Mouse (Mus musculus) heart, postnatal 0 days (tissue): Measurements from ENCODE around the gene Fiz1. TPM values are rescaled to one million over a fixed set of nuclear protein-coding genes. Genes with fewer than 3 reads are reported as not detected.

ENCODE experiments used
- ATAC-seq: fragments of 200-750 bp; cut with Nextera tagmentation; 2 replicates; pipeline ENCODE4 v1.8.0; 2017; ENCODE audit warnings: low read depth, moderate number of reproducible peaks, moderate library complexity; ENCODE audit not compliant: insufficient read depth
- DNase-seq: peaks from one replicate; pipeline ENCODE4 v3.0.0-alpha.2; 2016; ENCODE audit warnings: low spot score
- H3K27ac ChIP-seq: fragments of 300-500 bp; sonication (generic); 2 replicates; pipeline ENCODE4 v1.5.1; 2014; ENCODE audit warnings: low read depth, mild to moderate bottlenecking
- H3K27me3 ChIP-seq: fragments of 300-500 bp; sonication (generic); 2 replicates; pipeline ENCODE4 v1.6.1; 2014; ENCODE audit warnings: low read length, mixed read lengths; ENCODE audit not compliant: control insufficient read depth, insufficient read depth
- H3K36me3 ChIP-seq: fragments of 300-500 bp; sonication (generic); replicated peaks from 2 replicates; pipeline ENCODE4 v1.6.1; 2014; ENCODE audit warnings: low read length, mixed read lengths; ENCODE audit not compliant: control insufficient read depth, insufficient read depth
- H3K4me1 ChIP-seq: fragments of 300-500 bp; sonication (generic); 2 replicates; pipeline ENCODE4 v1.6.1; 2014; ENCODE audit warnings: antibody characterized with exemption; ENCODE audit not compliant: control insufficient read depth, insufficient read depth
- H3K4me2 ChIP-seq: fragments of 300-500 bp; sonication (generic); 2 replicates; pipeline ENCODE4 v1.6.1; 2014; ENCODE audit warnings: low read depth, mild to moderate bottlenecking, low read length, moderate library complexity
- H3K4me3 ChIP-seq: fragments of 300-500 bp; sonication (generic); 2 replicates; pipeline ENCODE4 v1.5.1; 2014; ENCODE audit warnings: low read depth, low read length
- H3K9ac ChIP-seq: fragments of 300-500 bp; sonication (generic); replicated peaks from 2 replicates; pipeline ENCODE4 v1.6.1; 2014; ENCODE audit warnings: low read depth, low read length, mixed read lengths
- H3K9me3 ChIP-seq: fragments of 300-500 bp; sonication (generic); replicated peaks from 2 replicates; pipeline ENCODE4 v1.6.1; 2016; ENCODE audit warnings: low read length; ENCODE audit not compliant: control insufficient read depth
- CTCF ChIP-seq: IDR thresholded peaks from 2 replicates; pipeline ENCODE4 v1.5.1; 2016; ENCODE audit warnings: antibody characterized with exemption, control low read depth, low read depth
- EP300 ChIP-seq: IDR thresholded peaks from 2 replicates; pipeline ENCODE4 v1.6.1; 2016; ENCODE audit warnings: antibody characterized with exemption, low read depth
- WGBS: fragments of 180-500 bp; shearing (Covaris S2); extraction: QIAGEN DNeasy Blood & Tissue Kit; methylation state at CpG from one replicate; pipeline ENCODE4 v1.1.7; 2014; 5-methylcytosine and 5-hydroxymethylcytosine counted together
- polyA plus RNA-seq: library from polyadenylated mRNA; unstranded; fragments of >200 nt; fragmentation: Nextera tagmentation; extraction: Ambion mirVana; gene quantifications from 2 replicates; pipeline ENCODE4 v1.2.1, GENCODE M21; 2015
- total RNA-seq: library from RNA; depleted of rRNA; stranded (reverse); fragments of >200 nt; gene quantifications from 2 replicates; pipeline ENCODE4 v1.2.3, GENCODE M21; 2014; ENCODE audit warnings: low replicate concordance

Gene Fiz1
- total and polyA plus RNA-seq, 2 experiments from 2014 or later: 14.4 to 37.2 TPM

- peak overlapping the region; percentile 99 for H3K4me2 ChIP-seq
- no peak for TF ChIP-seq EP300
- TF ChIP-seq CTCF: peak; percentile 75
- peak overlapping the region; percentile 89 for H3K9ac ChIP-seq
- DNase-seq (peak; percentile 81), ATAC-seq (no peak)
- WGBS: 3% methylated on average over 27 of the region's 27 CpGs
- H3K9me3 ChIP-seq: no peaks in the 10 kb centered on the region
- H3K27ac ChIP-seq: peak overlapping the region; percentile 100
- H3K36me3 ChIP-seq: no peaks in the 10 kb centered on the region
- H3K27me3 ChIP-seq: peaks cover 32% of the 10 kb centered on the region
- peak overlapping the region; percentile 69 for H3K4me3 ChIP-seq
- peaks cover 21% of the 10 kb centered on the region for H3K4me1 ChIP-seq
Measured at GRCm38 (mm10) chr7:5060239-5060731, 45.8 kb upstream of the Fiz1 start.

GRCm38 (mm10) chr7:5059421-5059820, 44.9 kb upstream of the Fiz1 start:
- no peaks in the 10 kb centered on the region for H3K9me3 ChIP-seq
- H3K27ac ChIP-seq: no peak overlapping the region
- peaks cover 18% of the 10 kb centered on the region for H3K4me1 ChIP-seq
- H3K36me3 ChIP-seq: no peaks in the 10 kb centered on the region
- H3K9ac ChIP-seq: no peak overlapping the region
- WGBS: 87% methylated on average over 12 of the region's 12 CpGs
- H3K4me2 ChIP-seq: no peak overlapping the region
- no peak for ATAC-seq
- peaks cover 41% of the 10 kb centered on the region for H3K27me3 ChIP-seq
- no peak overlapping the region for H3K4me3 ChIP-seq
- DNase-seq: no peak
- no peak for TF ChIP-seq EP300
- TF ChIP-seq CTCF: no peak

GRCm38 (mm10) chr7:5058631-5059030, 44.1 kb upstream of the Fiz1 start:
- Histone ChIP-seq H3K36me3 (no peaks in the 10 kb centered on the region), H3K9ac (no peak overlapping the region), H3K4me2 (no peak overlapping the region), H3K27me3 (peaks cover 49% of the 10 kb centered on the region), H3K4me1 (peaks cover 11% of the 10 kb centered on the region), H3K27ac (no peak overlapping the region), H3K4me3 (no peak overlapping the region), H3K9me3 (no peaks in the 10 kb centered on the region)
- no peak for DNase-seq
- 85% methylated on average over 1 of the region's 1 CpGs for WGBS
- no peak for ATAC-seq
- TF ChIP-seq EP300 (no peak), CTCF (no peak)

- H3K4me3 ChIP-seq: no peak overlapping the region
- H3K27ac ChIP-seq: no peak overlapping the region
- H3K9ac ChIP-seq: no peak overlapping the region
- TF ChIP-seq CTCF (no peak), EP300 (no peak)
- H3K9me3 ChIP-seq: no peaks in the 10 kb centered on the region
- no peak overlapping the region for H3K4me2 ChIP-seq
- peaks cover 8% of the 10 kb centered on the region for H3K4me1 ChIP-seq
- peaks cover 57% of the 10 kb centered on the region for H3K27me3 ChIP-seq
- H3K36me3 ChIP-seq: no peaks in the 10 kb centered on the region
- DNase-seq (no peak), ATAC-seq (no peak)
- 36% methylated on average over 11 of the region's 11 CpGs for WGBS
Measured at GRCm38 (mm10) chr7:5057804-5058203, 43.3 kb upstream of the Fiz1 start.

DNA sequence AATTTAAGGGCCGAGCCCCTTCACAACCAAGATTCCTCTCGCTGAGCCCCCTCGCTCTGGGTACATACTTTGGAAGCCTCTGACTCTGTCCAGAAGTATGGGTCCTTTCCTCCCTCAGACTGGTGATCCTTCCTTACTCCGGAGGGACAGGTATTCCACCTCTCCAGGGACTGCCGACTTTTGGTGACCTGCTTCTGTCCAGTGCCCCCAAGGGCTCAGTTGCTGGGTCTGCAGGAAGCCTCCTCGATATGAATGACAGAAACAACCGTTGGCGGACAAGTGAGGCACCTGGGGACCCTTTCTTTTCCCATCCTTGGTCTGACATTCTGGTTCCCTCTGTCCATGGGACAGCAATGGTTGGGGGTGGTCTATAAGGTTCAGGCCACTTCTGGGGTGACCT, 42.9 kb upstream of the Fiz1 start:
- DNase-seq (no peak), ATAC-seq (no peak)
- H3K9ac ChIP-seq: no peak overlapping the region
- H3K27ac ChIP-seq: no peak overlapping the region
- H3K4me1 ChIP-seq: peaks cover 11% of the 10 kb centered on the region
- H3K4me2 ChIP-seq: no peak overlapping the region
- H3K36me3 ChIP-seq: no peaks in the 10 kb centered on the region
- 32% methylated on average over 8 of the region's 8 CpGs for WGBS
- no peak overlapping the region; the same call in 1 of the 2 replicates for H3K4me3 ChIP-seq
- H3K9me3 ChIP-seq: no peaks in the 10 kb centered on the region
- TF ChIP-seq EP300 (no peak), CTCF (no peak)
- peaks cover 61% of the 10 kb centered on the region for H3K27me3 ChIP-seq

DNA sequence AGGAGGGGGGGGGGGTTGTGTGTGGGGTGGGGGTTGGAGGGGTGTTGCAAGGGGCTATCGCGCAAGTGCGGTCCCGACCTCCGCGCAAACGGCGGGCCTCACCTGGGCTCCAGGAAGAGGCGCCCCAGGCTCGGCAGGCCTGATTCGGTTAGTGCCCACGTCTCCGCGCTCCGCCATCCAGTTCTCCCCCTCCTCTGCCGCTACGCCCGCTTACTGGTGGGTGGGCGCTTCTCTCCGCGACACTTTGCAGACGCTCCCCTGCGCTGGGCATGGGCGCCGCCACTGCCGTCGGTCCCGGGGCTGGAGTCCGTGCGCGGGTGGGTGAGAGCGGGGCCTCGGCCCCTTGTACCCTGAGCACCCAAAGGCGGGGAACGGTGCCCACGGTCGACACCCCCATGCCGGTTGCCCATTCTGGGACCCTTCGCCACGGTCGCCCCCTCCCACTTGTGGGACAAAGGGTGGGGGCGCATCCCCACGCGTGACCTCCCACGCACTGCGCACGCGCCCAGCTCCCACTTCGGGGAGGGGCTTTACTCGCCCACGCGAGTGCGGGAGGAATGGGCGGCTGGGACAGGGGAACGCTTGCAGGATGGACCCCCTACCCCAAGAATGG, 42.3 kb upstream of the Fiz1 start:
- no peak overlapping the region for H3K27ac ChIP-seq
- no peaks in the 10 kb centered on the region for H3K36me3 ChIP-seq
- 2% methylated on average over 52 of the region's 55 CpGs for WGBS
- H3K4me2 ChIP-seq: peak overlapping the region; percentile 55
- TF ChIP-seq CTCF (no peak), EP300 (no peak)
- peak overlapping the region; percentile 21; the same call in 1 of the 2 replicates for H3K9ac ChIP-seq
- DNase-seq: no peak
- peak overlapping the region; percentile 33 for H3K4me3 ChIP-seq
- no peak for ATAC-seq
- H3K9me3 ChIP-seq: no peaks in the 10 kb centered on the region
- peaks cover 14% of the 10 kb centered on the region for H3K4me1 ChIP-seq
- peaks cover 65% of the 10 kb centered on the region for H3K27me3 ChIP-seq
